Mouse (Mus musculus) c-Kit-positive CD71-negative TER-119-negative erythroid progenitor cells, embryonic 14.5 days (primary cell): Measurements from ENCODE around the gene Otx1.

Source experiments
- DNase-seq: peaks from one replicate; pipeline ENCODE4 v3.0.0-alpha.2; 2013; ENCODE audit warnings: low read depth

Otx1 gene

GRCm38 (mm10) chr11:22002783-22003340 lies at the start of gene Otx1:
TSS of gene Otx1 (minus strand) at chr11:22002897.
- no peak for DNase-seq

GRCm38 (mm10) chr11:22050864-22051263 lies 48.2 kb upstream of the Otx1 start:
- no peak for DNase-seq

- no peak for DNase-seq
These were observed 37.2 kb upstream of the Otx1 start for GRCm38 (mm10) chr11:22039854-22040426.

- no peak for DNase-seq
These were observed 31.9 kb upstream of the Otx1 start for GRCm38 (mm10) chr11:22034564-22035105.

- DNase-seq: no peak
These were observed 30.9 kb upstream of the Otx1 start for GRCm38 (mm10) chr11:22033582-22033981.

GRCm38 (mm10) chr11:22020602-22021001 lies 17.9 kb upstream of the Otx1 start:
- no peak for DNase-seq

- no peak for DNase-seq
These were observed 14.7 kb upstream of the Otx1 start for GRCm38 (mm10) chr11:22017444-22017843.

- DNase-seq: no peak
These were observed 13.6 kb upstream of the Otx1 start for GRCm38 (mm10) chr11:22016341-22016740.

- DNase-seq: no peak
These were observed 6.1 kb upstream of the Otx1 start for GRCm38 (mm10) chr11:22008817-22009216.

- DNase-seq: no peak
These were observed 5.5 kb upstream of the Otx1 start for GRCm38 (mm10) chr11:22008129-22008596.

GRCm38 (mm10) chr11:22007781-22008110 lies 5.0 kb upstream of the Otx1 start:
- DNase-seq: no peak

GRCm38 (mm10) chr11:22007088-22007780 lies 4.5 kb upstream of the Otx1 start:
- DNase-seq: no peak

GRCm38 (mm10) chr11:22006471-22007087 lies 3.9 kb upstream of the Otx1 start:
- no peak for DNase-seq

GRCm38 (mm10) chr11:22005281-22005870 lies 2.7 kb upstream of the Otx1 start:
- DNase-seq: no peak

GRCm38 (mm10) chr11:22004331-22004841 lies 1.7 kb upstream of the Otx1 start:
- no peak for DNase-seq

GRCm38 (mm10) chr11:22003341-22003981 lies 764 bp upstream of the Otx1 start:
- no peak for DNase-seq

- DNase-seq: no peak
These were observed 475 bp downstream of the Otx1 start for GRCm38 (mm10) chr11:22002062-22002782.

GRCm38 (mm10) chr11:22001321-22002061 lies 1.2 kb downstream of the Otx1 start:
- no peak for DNase-seq

GRCm38 (mm10) chr11:22000316-22001076 lies 2.2 kb downstream of the Otx1 start:
- no peak for DNase-seq
